Mouse (Mus musculus) frontal cortex, postnatal 36 days (tissue): ENCODE measurements around the gene Ccdc169.
"Not testable (repeated sequence)": the region's sequence is repeated elsewhere in the genome, so short reads cannot be mapped to it uniquely, and the experiment has no call there.

Experiments used
- DNase-seq, 2 experiments: peaks; one replicate each; pipeline ENCODE4 v3.0.0; 2022; ENCODE audit warnings: low spot score in 2 of 2

Ccdc169 gene

GRCm38 (mm10) chr3:55195581-55196327 is 58.6 kb downstream of the Ccdc169 start:
- DNase-seq: no peak

GRCm38 (mm10) chr3:55196328-55196710 is 59.2 kb downstream of the Ccdc169 start:
- no peak for DNase-seq

GRCm38 (mm10) chr3:55203621-55204020 is 66.5 kb downstream of the Ccdc169 start:
- DNase-seq: not testable (repeated sequence)

GRCm38 (mm10) chr3:55206413-55206812 is 69.3 kb downstream of the Ccdc169 start:
- no peak for DNase-seq

GRCm38 (mm10) chr3:55207665-55208064 is 70.5 kb downstream of the Ccdc169 start:
- DNase-seq: no peak

GRCm38 (mm10) chr3:55212254-55212653 is 75.1 kb downstream of the Ccdc169 start:
- no peak for DNase-seq

- no peak for DNase-seq
Measured at GRCm38 (mm10) chr3:55213785-55214184, 76.6 kb downstream of the Ccdc169 start.

GRCm38 (mm10) chr3:55214413-55214812 is 77.3 kb downstream of the Ccdc169 start:
- no peak for DNase-seq

GRCm38 (mm10) chr3:55222502-55222901 is 85.4 kb downstream of the Ccdc169 start:
- DNase-seq: no peak
